Mouse (Mus musculus): ENCODE data around the gene Tmtc1. TPM values are rescaled to one million over a fixed set of nuclear protein-coding genes. Genes with fewer than 3 reads are reported as not detected.
A peak's percentile ranks its signal among the peaks of the same experiment; 100 is the strongest.

Tmtc1 gene
- total RNA-seq, 2 experiments from 2014 or later: 55.4 to 64.8 TPM

GRCm38 (mm10) chr6:148328130-148328529 is 116.1 kb downstream of the Tmtc1 start:
- intact Hi-C loops (cut with DNase I): no loop called here
- H3K4me3 ChIP-seq: no peak overlapping the region
- peak overlapping the region; percentile 75 for H3K27ac ChIP-seq
- DNase-seq: no peak
- no peak for TF ChIP-seq CTCF (IDR thresholded peaks at IDR 0.05)

- intact Hi-C loops (cut with DNase I): no loop called here
- Histone ChIP-seq H3K4me3 (no peak overlapping the region), H3K27ac (no peak overlapping the region)
Observed at GRCm38 (mm10) chr6:148318736-148319135, 125.5 kb downstream of the Tmtc1 start.

GRCm38 (mm10) chr6:148315571-148316080 is 128.6 kb downstream of the Tmtc1 start:
- intact Hi-C loops (cut with DNase I): no loop called here
- DNase-seq: no peak
- no peak overlapping the region for H3K27ac ChIP-seq
- TF ChIP-seq CTCF (IDR thresholded peaks at IDR 0.05): no peak
- H3K4me3 ChIP-seq: no peak overlapping the region

More at GRCm38 (mm10) chr6:148318736-148319135, 125.5 kb downstream of the Tmtc1 start:
- no peak for DNase-seq
- no peak for TF ChIP-seq CTCF (IDR thresholded peaks at IDR 0.05)

- H3K27ac ChIP-seq: no peak overlapping the region
- intact Hi-C loops (cut with DNase I): no loop called here
- H3K4me3 ChIP-seq: no peak overlapping the region
- TF ChIP-seq CTCF (IDR thresholded peaks at IDR 0.05): no peak
- no peak for DNase-seq
Observed at GRCm38 (mm10) chr6:148315106-148315505, 129.1 kb downstream of the Tmtc1 start.

- no peak overlapping the region for H3K4me3 ChIP-seq
- no peak for TF ChIP-seq CTCF (IDR thresholded peaks at IDR 0.05)
- H3K27ac ChIP-seq: no peak overlapping the region
- DNase-seq: no peak
- intact Hi-C loops (cut with DNase I): no loop called here
Observed at GRCm38 (mm10) chr6:148310981-148311380, 133.2 kb downstream of the Tmtc1 start.

GRCm38 (mm10) chr6:148305821-148306220 is 138.4 kb downstream of the Tmtc1 start:
- no peak overlapping the region for H3K27ac ChIP-seq
- intact Hi-C loops (cut with DNase I): loop anchor here (5.0 kb wide), 1 partner anchor 136 kb away; the partner anchor contains the start of gene Tmtc1
- no peak overlapping the region for H3K4me3 ChIP-seq
- no peak for TF ChIP-seq CTCF (IDR thresholded peaks at IDR 0.05)
- DNase-seq: no peak

- intact Hi-C loops (cut with DNase I): loop anchor here (5.0 kb wide), 1 partner anchor 137 kb away; the partner anchor contains the start of gene Tmtc1
- TF ChIP-seq CTCF (IDR thresholded peaks at IDR 0.05): no peak
- H3K4me3 ChIP-seq: no peak overlapping the region
- H3K27ac ChIP-seq: no peak overlapping the region
- no peak for DNase-seq
Observed at GRCm38 (mm10) chr6:148305191-148305590, 139.0 kb downstream of the Tmtc1 start.

GRCm38 (mm10) chr6:148302261-148302660 is 141.9 kb downstream of the Tmtc1 start:
- intact Hi-C loops (cut with DNase I): no loop called here
- no peak for DNase-seq
- TF ChIP-seq CTCF (IDR thresholded peaks at IDR 0.05): no peak
- no peak overlapping the region for H3K4me3 ChIP-seq
- no peak overlapping the region for H3K27ac ChIP-seq

GRCm38 (mm10) chr6:148297086-148297485 is 147.1 kb downstream of the Tmtc1 start:
- intact Hi-C loops (cut with DNase I): no loop called here
- no peak for TF ChIP-seq CTCF (IDR thresholded peaks at IDR 0.05)
- Histone ChIP-seq H3K4me3 (no peak overlapping the region), H3K27ac (no peak overlapping the region)
- DNase-seq: no peak

GRCm38 (mm10) chr6:148296418-148296817 is 147.8 kb downstream of the Tmtc1 start:
- no peak overlapping the region for H3K27ac ChIP-seq
- DNase-seq: no peak
- TF ChIP-seq CTCF (IDR thresholded peaks at IDR 0.05): no peak
- intact Hi-C loops (cut with DNase I): no loop called here
- no peak overlapping the region for H3K4me3 ChIP-seq

- TF ChIP-seq CTCF (IDR thresholded peaks at IDR 0.05): no peak
- intact Hi-C loops (cut with DNase I): loop anchor here (5.0 kb wide), 1 partner anchor 158 kb away; no protein-coding TSS in a partner anchor
- no peak overlapping the region for H3K4me3 ChIP-seq
- no peak for DNase-seq
- no peak overlapping the region for H3K27ac ChIP-seq
Observed at GRCm38 (mm10) chr6:148294506-148294905, 149.7 kb downstream of the Tmtc1 start.

- no peak for DNase-seq
- H3K27ac ChIP-seq: no peak overlapping the region
- TF ChIP-seq CTCF (IDR thresholded peaks at IDR 0.05): no peak
- intact Hi-C loops (cut with DNase I): loop anchor here (5.0 kb wide), 1 partner anchor 161 kb away; no protein-coding TSS in a partner anchor
- no peak overlapping the region for H3K4me3 ChIP-seq
Observed at GRCm38 (mm10) chr6:148290865-148291264, 153.3 kb downstream of the Tmtc1 start.

- Histone ChIP-seq H3K27ac (no peak overlapping the region), H3K4me3 (no peak overlapping the region)
- intact Hi-C loops (cut with DNase I): no loop called here
- no peak for TF ChIP-seq CTCF (IDR thresholded peaks at IDR 0.05)
- DNase-seq: no peak
Observed at GRCm38 (mm10) chr6:148283224-148283881, 160.8 kb downstream of the Tmtc1 start.

- no peak for TF ChIP-seq CTCF (IDR thresholded peaks at IDR 0.05)
- H3K4me3 ChIP-seq: no peak overlapping the region
- no peak overlapping the region for H3K27ac ChIP-seq
- no peak for DNase-seq
- intact Hi-C loops (cut with DNase I): no loop called here
Observed at GRCm38 (mm10) chr6:148279240-148279639, 164.9 kb downstream of the Tmtc1 start.

Data from gastrocnemius, adult 2 months (tissue).